Mouse (Mus musculus): ENCODE results near the gene Slc6a9. TPM values are rescaled to one million over a fixed set of nuclear protein-coding genes. Genes with fewer than 3 reads are reported as not detected.
A peak's percentile ranks its signal among the peaks of the same experiment; 100 is the strongest.

Gene Slc6a9
- polyA plus RNA-seq, 1 experiment from 2014 or later, result 12.3 TPM

DNA sequence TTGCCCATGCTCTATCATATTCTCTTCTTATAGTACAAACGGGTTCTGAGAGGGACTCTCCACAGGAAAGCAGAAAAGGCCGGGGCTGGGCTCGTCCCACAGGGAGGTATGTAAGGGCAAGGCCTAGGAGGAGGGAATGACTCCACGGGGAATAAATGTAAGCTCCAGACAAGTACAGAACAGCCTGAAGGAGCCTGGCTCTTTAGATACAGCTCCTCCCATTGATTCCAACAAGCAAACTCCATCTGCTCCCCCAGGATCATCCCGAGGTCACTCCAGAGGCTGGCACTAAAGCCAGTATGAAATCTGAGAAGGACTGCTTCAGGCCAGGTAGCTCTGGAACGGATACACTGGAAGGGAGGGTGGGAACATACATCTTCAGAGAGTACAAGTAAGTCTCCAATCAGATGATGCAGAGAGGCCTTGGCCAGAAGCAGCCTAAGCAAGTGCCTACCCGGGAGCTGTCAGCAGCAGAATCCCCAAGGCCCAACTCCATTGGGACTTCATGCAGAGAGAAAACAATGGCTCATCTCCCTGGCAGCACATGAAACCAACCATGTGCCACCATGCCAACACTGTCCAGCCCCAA is 78.5 kb downstream of the Slc6a9 start:
- ATAC-seq (ENCODE audit: low FRiP score, low TSS enrichment), result no peak
- Histone ChIP-seq H3K36me3 (ENCODE audit: insufficient read depth, low read length) (peaks cover 12% of the 10 kb centered on the region), H3K9ac (replicated peaks; ENCODE audit: low read length) (no peak overlapping the region), H3K9me3 (ENCODE audit: low read length) (no peaks in the 10 kb centered on the region), H3K27me3 (ENCODE audit: insufficient read depth, low read length) (no peaks in the 10 kb centered on the region), H3K27ac (ENCODE audit: low read length) (no peak overlapping the region), H3K4me2 (replicated peaks; ENCODE audit: low read depth, low read length) (no peak overlapping the region), H3K4me3 (ENCODE audit: low read length) (no peak overlapping the region), H3K4me1 (ENCODE audit: insufficient read depth, low read length) (peaks cover 33% of the 10 kb centered on the region)
- WGBS, result 45% methylated on average over 7 of the region's 7 CpGs

DNA sequence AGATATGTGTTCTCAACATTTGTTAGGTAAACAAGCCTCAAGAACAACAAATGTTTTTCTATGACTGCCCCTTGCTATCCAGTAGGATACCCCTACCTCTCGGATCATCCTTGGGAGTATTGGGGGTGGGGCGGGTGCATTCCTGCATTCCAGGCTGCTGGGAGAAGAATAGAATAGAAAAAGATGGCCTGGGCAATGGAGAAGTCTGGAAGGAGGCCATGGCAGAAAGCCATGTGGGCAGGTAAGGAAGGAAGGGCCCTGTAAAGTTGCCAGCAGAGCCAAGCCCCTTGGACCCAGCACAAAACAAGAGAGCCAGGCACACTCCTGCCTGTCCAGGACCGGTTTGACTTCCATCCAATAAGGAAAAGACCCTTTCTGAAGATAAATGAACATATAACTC is 79.1 kb downstream of the Slc6a9 start:
- H3K27me3 ChIP-seq (ENCODE audit: insufficient read depth, low read length), result no peaks in the 10 kb centered on the region
- H3K4me2 ChIP-seq (replicated peaks; ENCODE audit: low read depth, low read length), result peak overlapping the region; percentile 99
- WGBS, result 59% methylated on average over 3 of the region's 3 CpGs
- H3K4me3 ChIP-seq (ENCODE audit: low read length), result peak overlapping the region; percentile 87
- no peaks in the 10 kb centered on the region for H3K9me3 ChIP-seq (ENCODE audit: low read length)
- H3K36me3 ChIP-seq (ENCODE audit: insufficient read depth, low read length), result peaks cover 12% of the 10 kb centered on the region
- peaks cover 33% of the 10 kb centered on the region for H3K4me1 ChIP-seq (ENCODE audit: insufficient read depth, low read length)
- H3K27ac ChIP-seq (ENCODE audit: low read length), result no peak overlapping the region
- H3K9ac ChIP-seq (replicated peaks; ENCODE audit: low read length), result 0 out of 2 replicates have a peak overlapping the region, but pooled peaks have one; percentile 85
- no peak for ATAC-seq (ENCODE audit: low FRiP score, low TSS enrichment)

DNA sequence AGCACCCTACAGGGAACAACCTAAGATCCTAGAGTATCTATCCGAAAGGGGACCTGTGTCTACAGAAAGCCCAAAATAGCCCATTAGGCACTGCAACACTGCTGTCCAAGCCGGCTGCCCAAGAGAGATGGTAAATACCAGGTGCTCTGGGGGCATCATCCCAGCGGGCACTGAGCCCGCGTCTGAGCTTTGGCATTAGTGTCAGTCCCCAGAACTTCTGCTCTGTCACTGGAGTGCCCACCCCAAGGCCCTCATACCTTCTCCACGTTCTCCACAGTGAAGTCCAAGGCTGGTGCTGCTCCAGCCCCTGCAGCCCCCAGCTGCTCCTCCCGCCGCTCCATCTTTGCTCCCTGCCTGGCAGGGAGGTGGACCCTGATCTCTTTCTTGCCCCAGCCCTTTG is 79.7 kb downstream of the Slc6a9 start:
- Histone ChIP-seq H3K4me3 (ENCODE audit: low read length) (peak overlapping the region; percentile 87), H3K4me1 (ENCODE audit: insufficient read depth, low read length) (peaks cover 29% of the 10 kb centered on the region), H3K4me2 (replicated peaks; ENCODE audit: low read depth, low read length) (peak overlapping the region; percentile 99), H3K36me3 (ENCODE audit: insufficient read depth, low read length) (peaks cover 12% of the 10 kb centered on the region), H3K27me3 (ENCODE audit: insufficient read depth, low read length) (no peaks in the 10 kb centered on the region), H3K27ac (ENCODE audit: low read length) (no peak overlapping the region), H3K9me3 (ENCODE audit: low read length) (no peaks in the 10 kb centered on the region), H3K9ac (replicated peaks; ENCODE audit: low read length) (peak overlapping the region; percentile 85)
- peak; percentile 14 for ATAC-seq (ENCODE audit: low FRiP score, low TSS enrichment)
- WGBS, result 17% methylated on average over 8 of the region's 8 CpGs

DNA sequence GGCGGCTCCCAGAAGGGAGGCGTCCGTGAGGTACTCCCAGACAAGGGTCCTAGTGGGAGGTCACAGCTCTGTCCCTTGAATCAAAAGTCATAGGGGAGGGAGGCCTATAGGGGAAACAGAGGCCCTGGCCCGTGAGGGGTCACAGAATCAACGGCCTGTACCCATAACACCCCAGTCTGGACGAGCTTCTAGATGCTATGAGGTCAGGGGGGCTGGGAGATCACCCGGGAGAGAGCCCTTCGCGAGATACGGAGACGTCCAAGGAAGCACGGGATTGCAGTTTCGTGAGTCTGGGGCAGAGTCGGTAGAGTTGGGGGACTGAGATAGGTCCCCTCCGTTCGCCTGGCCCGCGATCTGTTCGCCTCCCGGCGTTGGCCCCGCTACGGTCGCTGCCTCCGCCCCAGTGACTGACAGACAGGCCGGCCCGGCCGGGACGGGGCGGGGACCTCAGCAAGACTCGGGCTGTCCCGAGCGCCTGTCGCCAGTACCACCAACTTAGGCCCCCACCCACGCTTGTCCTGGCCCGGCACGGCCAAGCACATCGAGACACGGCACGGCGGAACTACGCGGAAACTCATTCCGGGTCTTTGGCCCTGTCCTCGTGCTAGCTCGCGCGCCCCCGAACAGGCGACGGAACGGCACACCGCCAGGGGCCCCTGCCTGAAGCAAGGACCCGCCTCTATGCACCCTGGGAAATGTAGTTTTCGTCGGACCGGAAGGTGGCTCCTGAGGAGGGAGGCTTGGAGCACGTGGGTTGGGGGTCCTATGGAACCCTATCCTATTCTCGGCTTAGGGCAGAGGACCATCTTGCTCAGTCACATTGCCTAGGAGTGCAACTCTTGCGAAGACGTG is 80.5 kb downstream of the Slc6a9 start, which contains the start of gene Ipo13:
Gene Ipo13 (minus strand): TSS at position 409 of the 852 bp plus-strand sequence.
- Histone ChIP-seq H3K27ac (ENCODE audit: low read length) (peak within 1 kb of the TSS; percentile 63), H3K4me2 (replicated peaks; ENCODE audit: low read depth, low read length) (peak within 1 kb of the TSS; percentile 99), H3K27me3 (ENCODE audit: insufficient read depth, low read length) (no peaks in the 10 kb centered on the region), H3K36me3 (ENCODE audit: insufficient read depth, low read length) (peaks cover 12% of the 10 kb centered on the region), H3K9ac (replicated peaks; ENCODE audit: low read length) (peak within 1 kb of the TSS; percentile 85), H3K4me1 (ENCODE audit: insufficient read depth, low read length) (peaks cover 28% of the 10 kb centered on the region), H3K9me3 (ENCODE audit: low read length) (no peaks in the 10 kb centered on the region), H3K4me3 (ENCODE audit: low read length) (peak within 1 kb of the TSS; percentile 87)
- ATAC-seq (ENCODE audit: low FRiP score, low TSS enrichment), result peak; percentile 95
- WGBS, result 0% methylated on average over 61 of the region's 61 CpGs

DNA sequence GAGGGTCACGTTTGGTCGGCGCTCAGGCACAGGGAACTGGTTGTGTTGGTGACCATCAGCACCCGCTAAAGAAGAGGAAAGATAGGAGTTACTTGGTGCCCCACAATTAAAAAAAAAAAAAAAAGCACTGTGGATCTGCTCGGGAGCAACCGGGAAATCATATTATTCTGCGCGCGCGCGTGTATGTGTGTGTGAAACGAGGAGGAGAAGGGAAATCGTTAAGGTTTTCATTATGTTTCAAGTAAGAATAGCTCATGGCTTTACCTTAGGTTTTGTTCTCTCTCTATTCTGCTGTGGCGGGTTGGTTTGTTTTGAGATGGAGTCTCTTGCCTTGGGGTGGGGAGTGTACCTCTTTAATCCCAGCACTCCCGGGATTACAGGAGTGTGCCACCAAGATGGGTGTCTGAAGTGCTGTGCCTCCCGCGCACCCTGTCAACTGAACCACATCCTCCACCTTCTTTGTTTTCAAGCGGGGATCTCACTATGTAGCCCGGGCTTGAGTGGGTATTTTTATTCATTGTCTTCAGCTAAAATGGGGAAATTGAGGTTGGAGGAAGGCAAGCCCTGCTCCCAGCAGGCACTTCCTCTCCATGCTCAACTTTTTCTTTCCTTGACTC is 81.3 kb downstream of the Slc6a9 start:
- Histone ChIP-seq H3K27me3 (ENCODE audit: insufficient read depth, low read length) (no peaks in the 10 kb centered on the region), H3K4me2 (replicated peaks; ENCODE audit: low read depth, low read length) (peak overlapping the region; percentile 99), H3K27ac (ENCODE audit: low read length) (peak overlapping the region; percentile 22; the same call in 1 of the 2 replicates), H3K9ac (replicated peaks; ENCODE audit: low read length) (peak overlapping the region; percentile 85), H3K9me3 (ENCODE audit: low read length) (no peaks in the 10 kb centered on the region), H3K4me1 (ENCODE audit: insufficient read depth, low read length) (peaks cover 28% of the 10 kb centered on the region), H3K36me3 (ENCODE audit: insufficient read depth, low read length) (peaks cover 12% of the 10 kb centered on the region), H3K4me3 (ENCODE audit: low read length) (peak overlapping the region; percentile 87)
- 1% methylated on average over 19 of the region's 19 CpGs for WGBS
- no peak for ATAC-seq (ENCODE audit: low FRiP score, low TSS enrichment)

DNA sequence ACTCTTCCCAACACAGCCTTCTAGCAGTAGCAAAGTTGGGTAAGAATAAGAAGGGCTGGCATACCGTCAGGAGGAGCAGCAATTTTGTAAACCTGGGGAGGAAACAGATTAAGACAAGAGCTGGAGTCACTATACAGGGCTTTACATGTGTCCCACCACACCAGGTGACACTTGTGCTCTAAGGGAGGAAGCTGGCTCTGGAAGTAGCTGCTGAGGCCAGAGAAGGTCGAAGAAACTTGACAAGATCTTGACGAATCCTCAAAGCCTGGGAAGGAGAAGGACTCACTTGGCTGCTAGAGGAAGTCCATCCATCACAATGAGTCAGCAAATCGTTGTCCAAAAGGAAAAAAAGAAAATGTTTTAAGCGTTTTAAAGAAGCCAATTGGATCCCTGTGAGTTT is 82.1 kb downstream of the Slc6a9 start:
- WGBS, result 72% methylated on average over 5 of the region's 5 CpGs

DNA sequence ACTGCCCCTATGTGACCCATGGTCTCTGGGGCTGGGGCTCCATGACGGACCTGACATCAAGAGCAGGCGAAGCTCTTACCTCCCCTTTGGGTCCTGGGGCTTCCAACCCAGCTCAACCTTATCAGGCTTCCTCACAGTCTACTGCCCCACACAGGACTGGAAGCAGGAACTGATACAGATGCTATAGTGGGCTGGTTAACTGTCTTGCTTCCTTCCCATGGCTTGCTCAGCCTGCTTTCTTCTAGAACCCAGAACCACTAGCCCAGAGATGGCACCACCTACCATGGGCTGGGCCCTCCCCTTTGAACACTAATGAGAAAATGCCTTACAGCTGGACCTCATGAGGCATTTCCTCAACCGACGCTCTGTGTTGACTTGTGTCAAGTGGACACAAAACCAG is 83.1 kb downstream of the Slc6a9 start:
- Histone ChIP-seq H3K4me2 (replicated peaks; ENCODE audit: low read depth, low read length) (no peak overlapping the region), H3K9ac (replicated peaks; ENCODE audit: low read length) (no peak overlapping the region), H3K36me3 (ENCODE audit: insufficient read depth, low read length) (no peaks in the 10 kb centered on the region), H3K9me3 (ENCODE audit: low read length) (no peaks in the 10 kb centered on the region), H3K27me3 (ENCODE audit: insufficient read depth, low read length) (no peaks in the 10 kb centered on the region), H3K4me3 (ENCODE audit: low read length) (no peak overlapping the region), H3K4me1 (ENCODE audit: insufficient read depth, low read length) (peaks cover 28% of the 10 kb centered on the region), H3K27ac (ENCODE audit: low read length) (no peak overlapping the region)
- 79% methylated on average over 4 of the region's 4 CpGs for WGBS
- no peak for ATAC-seq (ENCODE audit: low FRiP score, low TSS enrichment)

More for the DNA sequence above, 82.1 kb downstream of the Slc6a9 start:
- Histone ChIP-seq H3K4me1 (ENCODE audit: insufficient read depth, low read length) (peaks cover 28% of the 10 kb centered on the region), H3K9me3 (ENCODE audit: low read length) (no peaks in the 10 kb centered on the region), H3K4me2 (replicated peaks; ENCODE audit: low read depth, low read length) (peak overlapping the region; percentile 99; the same call in 1 of the 2 replicates), H3K36me3 (ENCODE audit: insufficient read depth, low read length) (peaks cover 7% of the 10 kb centered on the region), H3K9ac (replicated peaks; ENCODE audit: low read length) (peak overlapping the region; percentile 85; the same call in 1 of the 2 replicates), H3K27me3 (ENCODE audit: insufficient read depth, low read length) (no peaks in the 10 kb centered on the region), H3K4me3 (ENCODE audit: low read length) (no peak overlapping the region), H3K27ac (ENCODE audit: low read length) (no peak overlapping the region)
- ATAC-seq (ENCODE audit: low FRiP score, low TSS enrichment), result no peak

DNA sequence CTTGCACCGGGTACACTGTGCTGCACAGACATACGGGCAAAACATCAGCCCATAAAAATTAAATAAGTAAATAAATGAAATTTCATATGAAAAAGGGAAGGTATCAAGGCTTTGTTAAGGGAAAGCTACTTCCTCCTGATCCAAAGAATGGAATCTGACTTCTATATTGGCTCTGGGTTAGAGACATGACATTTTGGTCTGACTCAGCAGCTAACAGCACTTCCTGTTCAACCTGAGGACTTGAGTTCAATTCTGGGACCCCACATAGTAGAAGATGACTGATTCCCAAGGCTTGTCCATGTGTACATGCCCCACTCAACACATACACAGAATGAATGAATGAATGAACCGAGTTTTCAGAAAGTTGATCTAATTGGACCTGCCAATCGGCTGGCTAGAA is 83.5 kb downstream of the Slc6a9 start:
- Histone ChIP-seq H3K9me3 (ENCODE audit: low read length) (no peaks in the 10 kb centered on the region), H3K36me3 (ENCODE audit: insufficient read depth, low read length) (no peaks in the 10 kb centered on the region), H3K27ac (ENCODE audit: low read length) (no peak overlapping the region), H3K4me2 (replicated peaks; ENCODE audit: low read depth, low read length) (no peak overlapping the region), H3K4me1 (ENCODE audit: insufficient read depth, low read length) (peaks cover 25% of the 10 kb centered on the region), H3K4me3 (ENCODE audit: low read length) (no peak overlapping the region), H3K27me3 (ENCODE audit: insufficient read depth, low read length) (no peaks in the 10 kb centered on the region), H3K9ac (replicated peaks; ENCODE audit: low read length) (no peak overlapping the region)
- ATAC-seq (ENCODE audit: low FRiP score, low TSS enrichment), result no peak
- 87% methylated on average over 4 of the region's 4 CpGs for WGBS

DNA sequence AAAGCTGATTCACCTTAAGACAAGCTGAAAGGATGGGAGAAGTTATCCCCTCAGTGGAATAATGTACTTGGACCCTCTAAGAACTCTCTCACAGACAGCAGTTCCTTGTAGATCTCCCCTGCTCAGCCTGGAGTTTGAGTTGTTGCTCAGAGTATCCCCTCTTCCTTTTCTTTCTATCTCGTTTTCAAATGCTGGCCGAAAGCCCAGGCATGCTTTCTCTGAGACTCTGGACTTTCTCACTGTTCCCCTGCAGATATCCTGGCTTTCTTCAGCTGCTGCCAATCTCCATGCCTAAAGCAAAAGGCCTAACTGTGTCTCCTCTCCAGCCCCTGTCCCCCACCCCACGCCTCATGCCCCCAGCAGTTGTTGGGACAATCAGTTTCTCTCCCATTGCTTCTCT is 84.0 kb downstream of the Slc6a9 start:
- Histone ChIP-seq H3K9ac (replicated peaks; ENCODE audit: low read length) (no peak overlapping the region), H3K4me3 (ENCODE audit: low read length) (no peak overlapping the region), H3K9me3 (ENCODE audit: low read length) (no peaks in the 10 kb centered on the region), H3K36me3 (ENCODE audit: insufficient read depth, low read length) (no peaks in the 10 kb centered on the region), H3K27me3 (ENCODE audit: insufficient read depth, low read length) (no peaks in the 10 kb centered on the region), H3K27ac (ENCODE audit: low read length) (no peak overlapping the region), H3K4me1 (ENCODE audit: insufficient read depth, low read length) (peaks cover 21% of the 10 kb centered on the region), H3K4me2 (replicated peaks; ENCODE audit: low read depth, low read length) (no peak overlapping the region)
- WGBS, result 68% methylated on average over 3 of the region's 3 CpGs
- ATAC-seq (ENCODE audit: low FRiP score, low TSS enrichment), result no peak
